14 mouse cellular contexts compared by ENCODE assay signal in genomic region chr15:88919328-88919727, GRCm38 (mm10). TPM values are rescaled to one million over a fixed set of nuclear protein-coding genes. Genes with fewer than 3 reads are reported as not detected.
DNase-seq lines count a peak whose midpoint lies in the region; ATAC-seq lines count a peak whose summit lies in the region.
"Had no signal": no experiment of that assay in that cellular context is flagged by ENCODE, and none has a peak within 500 bp of the region (broad histone marks: within the 10 kb centered on the region; RNA-seq: fewer than 3 reads in every experiment).

No protein-coding gene starts in this region.

- peak; percentile 38 for DNase-seq in liver
- no peak for DNase-seq in liver, embryonic 11.5 days (ENCODE audit: low spot score)
- DNase-seq in adrenal gland, postnatal 25 days = peak; percentile 78
- DNase-seq in kidney, postnatal 4 days = peak; percentile 20 to 45
- DNase-seq in ovary, postnatal 36 days (ENCODE audit: low spot score) = peak; percentile 52
- DNase-seq in cerebellum, postnatal 36 days = no peak
- DNase-seq in thymus, postnatal 36 days = no peak
- DNase-seq in cerebellum, adult 11 months = no peak
- DNase-seq: gastrocnemius, postnatal 36 days; thymus, adult 2 months had no signal

- 66% methylated on average over 12 of the region's 12 CpGs for WGBS in liver, embryonic 11.5 days

- no peak overlapping the region for H3K27ac ChIP-seq in liver, embryonic 11.5 days (ENCODE audit: low read depth, low read length)

- H3K4me2 ChIP-seq in liver, embryonic 11.5 days = no peak overlapping the region

- H3K36me3 ChIP-seq in liver, embryonic 11.5 days (ENCODE audit: control insufficient read depth, insufficient read depth, low read length) = no peaks in the 10 kb centered on the region

- no peak overlapping the region for H3K9ac ChIP-seq in liver, embryonic 11.5 days (ENCODE audit: low read depth, low read length)

- H3K4me3 ChIP-seq in liver, embryonic 11.5 days (ENCODE audit: low read depth, low read length) = no peak overlapping the region

- no peak for ATAC-seq in liver, embryonic 11.5 days (replicated peaks; ENCODE audit: low FRiP score)
- ATAC-seq: inflammation-experienced regulatory T-cells, adult 6 months had no signal

- H3K27me3 ChIP-seq in liver, embryonic 11.5 days (replicated peaks; ENCODE audit: control insufficient read depth, insufficient read depth, low read length) = no peaks in the 10 kb centered on the region

- H3K4me1 ChIP-seq in liver, embryonic 11.5 days (replicated peaks; ENCODE audit: control insufficient read depth, insufficient read depth, low read length) = no peaks in the 10 kb centered on the region

- H3K9me3 ChIP-seq in liver, embryonic 11.5 days (ENCODE audit: control insufficient read depth, low read length) = no peaks in the 10 kb centered on the region

RNA-seq across cellular contexts. Expression of gene Ttll8, which starts 34.9 kb away (rescaled TPM):
- polyA plus RNA-seq in liver, embryonic 11.5 days (2014; fragmentation: Nextera tagmentation; extraction: Ambion mirVana) = not detected in 2 replicates
- not detected in 2 replicates for total RNA-seq in adrenal gland, postnatal 25 days (2021)
- total RNA-seq: gastrocnemius, postnatal 36 days; monocyte, adult 5-6 weeks had no signal
- polyA plus RNA-seq: heart, postnatal 0 days; inflammation-experienced regulatory T-cells, adult 6 months; spleen, adult 2 months had no signal

RNA-seq across cellular contexts. Expression of gene Pim3, which starts 57.3 kb away (rescaled TPM):
- polyA plus RNA-seq in liver, embryonic 11.5 days (2014; fragmentation: Nextera tagmentation; extraction: Ambion mirVana) = 34.0 and 35.9 TPM in 2 replicates
- total RNA-seq in adrenal gland, postnatal 25 days (2021) = 71.8 and 89.5 TPM in 2 replicates

RNA-seq across cellular contexts. Expression of gene Mlc1, which starts 59.5 kb away (rescaled TPM):
- not detected in 2 replicates for polyA plus RNA-seq in liver, embryonic 11.5 days (2014; fragmentation: Nextera tagmentation; extraction: Ambion mirVana)
- not detected in 2 replicates for total RNA-seq in adrenal gland, postnatal 25 days (2021)
- total RNA-seq: gastrocnemius, postnatal 36 days; monocyte, adult 5-6 weeks had no signal

Comparison
In these comparisons a context has a peak if more than half of its experiments do, and no peak if none do; other contexts are left out.
1. DNase-seq: peak in liver (single experiment), adrenal gland, postnatal 25 days (single experiment), kidney, postnatal 4 days (2 of 2) and ovary, postnatal 36 days (single experiment); none in liver, embryonic 11.5 days (single experiment), cerebellum, postnatal 36 days (0 of 2), thymus, postnatal 36 days (0 of 2) and cerebellum, adult 11 months (single experiment).